33 mouse cellular contexts compared by ENCODE assay signal in genomic region chr9:15276855-15277254, GRCm38 (mm10). TPM values are rescaled to one million over a fixed set of nuclear protein-coding genes. Genes with fewer than 3 reads are reported as not detected.
"Had no signal": no experiment of that assay in that cellular context is flagged by ENCODE, and none has a peak within 500 bp of the region (broad histone marks: within the 10 kb centered on the region; RNA-seq: fewer than 3 reads in every experiment).

No protein-coding gene starts in this region.

- ATAC-seq: hindbrain, embryonic 16.5 days; hindbrain, postnatal 0 days; inflammation-experienced regulatory T-cells, adult 6 months; intestine, embryonic 15.5 days; intestine, embryonic 16.5 days; intestine, postnatal 0 days had no signal

- DNase-seq: heart, postnatal 10 days; heart, postnatal 14 days; heart, postnatal 36 days; heart, postnatal 4 days; kidney, adult 11 months; kidney, adult 18-20 months; kidney, adult 2 months; kidney, adult 8-10 months; kidney, adult 9 months; kidney, postnatal 10 days; kidney, postnatal 14 days; kidney, postnatal 25 days; kidney, postnatal 36 days; kidney, postnatal 4 days; layer of hippocampus, adult 9-11 months; layer of hippocampus, postnatal 36 days had no signal

- H3K27me3 ChIP-seq: heart, embryonic 12.5 days; heart, embryonic 13.5 days; heart, embryonic 15.5 days; hindbrain, embryonic 12.5 days; hindbrain, embryonic 13.5 days; hindbrain, embryonic 15.5 days; intestine, embryonic 15.5 days; kidney, embryonic 15.5 days had no signal

- H3K9me3 ChIP-seq: heart, embryonic 10.5 days; heart, embryonic 12.5 days; heart, embryonic 13.5 days; heart, embryonic 15.5 days; hindbrain, embryonic 10.5 days; hindbrain, embryonic 12.5 days; hindbrain, embryonic 13.5 days; hindbrain, embryonic 15.5 days; intestine, embryonic 15.5 days; kidney, embryonic 15.5 days had no signal

- H3K4me3 ChIP-seq: heart, embryonic 10.5 days; heart, embryonic 12.5 days; heart, embryonic 13.5 days; heart, embryonic 15.5 days; hindbrain, embryonic 10.5 days; hindbrain, embryonic 12.5 days; hindbrain, embryonic 13.5 days; hindbrain, embryonic 15.5 days; intestine, embryonic 15.5 days; kidney, embryonic 15.5 days; layer of hippocampus, adult 2 months had no signal

RNA-seq across cellular contexts. Expression of gene Vstm5, which starts 38.0 kb away (rescaled TPM):
- total RNA-seq: hematopoietic stem cell, adult 5-6 weeks had no signal
- polyA plus RNA-seq: inflammation-experienced regulatory T-cells, adult 6 months had no signal
